Mouse (Mus musculus) stomach, postnatal 0 days (tissue): ENCODE measurements around the gene Myt1l.

Source experiments
- CTCF ChIP-seq: IDR thresholded peaks from 2 replicates; pipeline ENCODE4 v1.5.1; 2016; ENCODE audit warnings: antibody characterized with exemption, low read depth, mild to moderate bottlenecking, moderate library complexity
- EP300 ChIP-seq: optimal IDR thresholded peaks from 2 replicates; pipeline ENCODE3; 2016; ENCODE audit warnings: antibody characterized with exemption

DNA sequence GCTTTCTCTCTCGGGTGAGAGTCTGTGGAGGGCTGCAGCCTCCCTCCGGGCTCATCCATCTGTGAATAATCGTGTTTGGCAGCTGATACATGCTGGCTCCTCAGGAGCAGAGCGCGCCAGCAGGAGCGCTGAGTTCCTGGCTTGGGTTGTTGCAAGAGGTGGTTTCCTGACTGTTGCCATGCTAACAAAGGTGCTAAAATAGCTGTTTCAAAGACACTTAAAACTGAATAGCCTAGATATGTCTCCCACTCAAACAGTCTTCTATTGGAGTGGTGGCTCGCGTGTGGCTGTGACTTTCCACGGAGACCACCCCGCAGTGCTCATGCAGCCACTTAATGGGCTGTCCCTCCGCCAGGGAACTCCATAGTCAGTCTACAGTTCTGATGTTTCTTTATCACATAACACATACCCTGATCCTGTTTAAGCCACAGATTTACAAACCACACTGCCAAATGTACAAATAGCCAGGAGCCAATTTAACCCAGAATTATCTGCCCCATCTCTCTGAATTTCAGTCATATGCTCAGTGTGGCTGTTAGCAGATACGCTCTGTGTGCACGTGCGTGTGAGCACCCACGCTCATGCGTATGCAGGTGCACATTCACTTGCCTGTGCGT is 195.6 kb downstream of the Myt1l start:
- TF ChIP-seq EP300: no peak
- TF ChIP-seq CTCF: no peak
